Mouse (Mus musculus) hindbrain, embryonic 15.5 days (tissue): ENCODE data around the gene Mas1. TPM values are rescaled to one million over a fixed set of nuclear protein-coding genes. Genes with fewer than 3 reads are reported as not detected.
"Not testable (repeated sequence)": the region's sequence is repeated elsewhere in the genome, so short reads cannot be mapped to it uniquely, and the experiment has no call there.

Experiments
- ATAC-seq: fragments of 200-750 bp; cut with Nextera tagmentation; 2 replicates; pipeline ENCODE4 v1.8.0; 2017; ENCODE audit warnings: low read depth, moderate number of reproducible peaks, moderate TSS enrichment; ENCODE audit not compliant: low FRiP score
- H3K27ac ChIP-seq: fragments of 300-500 bp; sonication (generic); replicated peaks from 2 replicates; pipeline ENCODE4 v1.5.1; 2015; ENCODE audit warnings: mild to moderate bottlenecking, inconsistent platforms
- H3K27me3 ChIP-seq: fragments of 300-500 bp; sonication (generic); 2 replicates; pipeline ENCODE4 v1.6.1; 2015; ENCODE audit warnings: control low read depth, inconsistent platforms
- H3K36me3 ChIP-seq: fragments of 300-500 bp; sonication (generic); 2 replicates; pipeline ENCODE4 v1.6.1; 2015; ENCODE audit warnings: control low read depth, inconsistent platforms
- H3K4me1 ChIP-seq: fragments of 300-500 bp; sonication (generic); replicated peaks from 2 replicates; pipeline ENCODE4 v1.6.1; 2015; ENCODE audit warnings: control low read depth, inconsistent platforms
- H3K4me2 ChIP-seq: fragments of 300-500 bp; sonication (generic); 2 replicates; pipeline ENCODE4 v1.6.1; 2015; ENCODE audit warnings: moderate library complexity, mild to moderate bottlenecking, inconsistent platforms
- H3K4me3 ChIP-seq: fragments of 300-500 bp; sonication (generic); 2 replicates; pipeline ENCODE4 v1.5.1; 2015; ENCODE audit warnings: mild to moderate bottlenecking, inconsistent platforms
- H3K9ac ChIP-seq: fragments of 300-500 bp; sonication (generic); 2 replicates; pipeline ENCODE4 v1.6.1; 2015; ENCODE audit warnings: inconsistent platforms
- H3K9me3 ChIP-seq: fragments of 300-500 bp; sonication (generic); 2 replicates; pipeline ENCODE4 v1.6.1; 2016; ENCODE audit warnings: control low read depth, inconsistent platforms
- WGBS: fragments of 180-500 bp; shearing (Covaris S2); methylation state at CpG from one replicate; pipeline ENCODE4 v1.1.7; 2015; 5-methylcytosine and 5-hydroxymethylcytosine counted together
- polyA plus RNA-seq: library from polyadenylated mRNA; unstranded; fragments of >200 nt; fragmentation: Nextera tagmentation; extraction: Ambion mirVana; gene quantifications from 2 replicates; pipeline ENCODE4 v1.2.1, GENCODE M21; 2015

The Mas1 gene
- polyA plus RNA-seq, 1 experiment from 2014 or later = not detected

GRCm38 (mm10) chr17:12902291-12902690 is 34.3 kb upstream of the Mas1 start:
- WGBS = 93% methylated on average over 6 of the region's 6 CpGs
- Histone ChIP-seq H3K27ac (no peak overlapping the region), H3K4me2 (no peak overlapping the region), H3K4me1 (no peaks in the 10 kb centered on the region), H3K27me3 (no peaks in the 10 kb centered on the region), H3K36me3 (peaks cover 16% of the 10 kb centered on the region), H3K9me3 (no peaks in the 10 kb centered on the region), H3K9ac (no peak overlapping the region), H3K4me3 (no peak overlapping the region)
- no peak for ATAC-seq

- not testable (repeated sequence) for H3K36me3 ChIP-seq, H3K27me3 ChIP-seq, H3K9me3 ChIP-seq, ATAC-seq, H3K9ac ChIP-seq, H3K4me1 ChIP-seq, H3K4me2 ChIP-seq, H3K4me3 ChIP-seq
- 38% methylated on average over 2 of the region's 2 CpGs for WGBS
- peak overlapping the region; percentile 76 for H3K27ac ChIP-seq
Measured at GRCm38 (mm10) chr17:12898607-12899006, 30.7 kb upstream of the Mas1 start.

- no peaks in the 10 kb centered on the region for H3K9me3 ChIP-seq
- H3K4me3 ChIP-seq = no peak overlapping the region
- H3K9ac ChIP-seq = no peak overlapping the region
- H3K4me1 ChIP-seq = no peaks in the 10 kb centered on the region
- H3K36me3 ChIP-seq = peaks cover 8% of the 10 kb centered on the region
- WGBS = 77% methylated on average over 5 of the region's 5 CpGs
- no peak overlapping the region for H3K4me2 ChIP-seq
- peak; percentile 74; the same call in 1 of the 2 replicates for ATAC-seq
- H3K27me3 ChIP-seq = no peaks in the 10 kb centered on the region
- H3K27ac ChIP-seq = peak overlapping the region; percentile 54
Measured at GRCm38 (mm10) chr17:12897674-12898073, 29.7 kb upstream of the Mas1 start.

- Histone ChIP-seq H3K36me3 (no peaks in the 10 kb centered on the region; the same call in 1 of the 2 replicates), H3K27me3 (no peaks in the 10 kb centered on the region), H3K4me1 (no peaks in the 10 kb centered on the region), H3K4me2 (no peak overlapping the region), H3K9me3 (no peaks in the 10 kb centered on the region), H3K27ac (no peak overlapping the region), H3K9ac (no peak overlapping the region), H3K4me3 (no peak overlapping the region)
- ATAC-seq = no peak
- WGBS = 94% methylated on average over 9 of the region's 9 CpGs
Measured at GRCm38 (mm10) chr17:12892033-12892432, 24.1 kb upstream of the Mas1 start.

GRCm38 (mm10) chr17:12891054-12891453 is 23.1 kb upstream of the Mas1 start:
- Histone ChIP-seq H3K4me1 (no peaks in the 10 kb centered on the region), H3K4me2 (no peak overlapping the region), H3K9ac (no peak overlapping the region), H3K27ac (no peak overlapping the region), H3K36me3 (no peaks in the 10 kb centered on the region), H3K4me3 (no peak overlapping the region), H3K27me3 (no peaks in the 10 kb centered on the region), H3K9me3 (no peaks in the 10 kb centered on the region)
- 85% methylated on average over 4 of the region's 4 CpGs for WGBS
- no peak for ATAC-seq

GRCm38 (mm10) chr17:12887021-12887775 is 19.3 kb upstream of the Mas1 start:
- H3K4me2 ChIP-seq = no peak overlapping the region
- no peaks in the 10 kb centered on the region for H3K4me1 ChIP-seq
- no peak overlapping the region for H3K4me3 ChIP-seq
- no peak overlapping the region for H3K9ac ChIP-seq
- no peaks in the 10 kb centered on the region for H3K36me3 ChIP-seq
- no peak overlapping the region for H3K27ac ChIP-seq
- H3K27me3 ChIP-seq = no peaks in the 10 kb centered on the region
- no peaks in the 10 kb centered on the region for H3K9me3 ChIP-seq
- ATAC-seq = no peak
- WGBS = 79% methylated on average over 15 of the region's 15 CpGs

GRCm38 (mm10) chr17:12886620-12887019 is 18.7 kb upstream of the Mas1 start:
- whole genome bisulfite sequencing = 45% methylated on average over 6 of the region's 6 CpGs
- Histone ChIP-seq H3K27me3 (no peaks in the 10 kb centered on the region), H3K4me1 (no peaks in the 10 kb centered on the region), H3K9me3 (no peaks in the 10 kb centered on the region), H3K4me2 (no peak overlapping the region), H3K4me3 (no peak overlapping the region), H3K36me3 (no peaks in the 10 kb centered on the region), H3K9ac (no peak overlapping the region), H3K27ac (no peak overlapping the region)
- ATAC-seq = no peak

- H3K9me3 ChIP-seq = no peaks in the 10 kb centered on the region
- peaks cover 8% of the 10 kb centered on the region for H3K4me1 ChIP-seq
- H3K4me3 ChIP-seq = no peak overlapping the region
- H3K9ac ChIP-seq = no peak overlapping the region
- no peak for ATAC-seq
- no peaks in the 10 kb centered on the region for H3K36me3 ChIP-seq
- H3K27me3 ChIP-seq = peaks cover 3% of the 10 kb centered on the region; the same call in 1 of the 2 replicates
- no peak overlapping the region for H3K4me2 ChIP-seq
- no peak overlapping the region for H3K27ac ChIP-seq
- WGBS = 92% methylated on average over 1 of the region's 1 CpGs
Measured at GRCm38 (mm10) chr17:12881216-12881615, 13.3 kb upstream of the Mas1 start.

- WGBS = 4% methylated on average over 14 of the region's 14 CpGs
- H3K36me3 ChIP-seq = no peaks in the 10 kb centered on the region
Measured at GRCm38 (mm10) chr17:12880178-12880577, 12.2 kb upstream of the Mas1 start.

GRCm38 (mm10) chr17:12875734-12876133 is 7.8 kb upstream of the Mas1 start, which contains the start of gene Mrgprh:
Gene Mrgprh, plus strand, starts transcription at chr17:12876034.
- peaks cover 8% of the 10 kb centered on the region for H3K4me1 ChIP-seq
- no peak within 1 kb of the TSS for H3K9ac ChIP-seq
- no peak for ATAC-seq
- no peak within 1 kb of the TSS for H3K4me3 ChIP-seq
- no peak within 1 kb of the TSS for H3K27ac ChIP-seq
- no peaks in the 10 kb centered on the region for H3K36me3 ChIP-seq
- 79% methylated on average over 5 of the region's 5 CpGs for WGBS
- H3K9me3 ChIP-seq = no peaks in the 10 kb centered on the region
- H3K27me3 ChIP-seq = peaks cover 3% of the 10 kb centered on the region; the same call in 1 of the 2 replicates
- no peak within 1 kb of the TSS for H3K4me2 ChIP-seq

More at GRCm38 (mm10) chr17:12880178-12880577, 12.2 kb upstream of the Mas1 start:
- Histone ChIP-seq H3K4me2 (peak overlapping the region; percentile 46), H3K27ac (no peak overlapping the region), H3K4me1 (peaks cover 8% of the 10 kb centered on the region), H3K9ac (no peak overlapping the region; the same call in 1 of the 2 replicates), H3K4me3 (peak overlapping the region; percentile 4; the same call in 1 of the 2 replicates), H3K9me3 (no peaks in the 10 kb centered on the region), H3K27me3 (peaks cover 3% of the 10 kb centered on the region; the same call in 1 of the 2 replicates)
- ATAC-seq = peak; percentile 84

- Histone ChIP-seq H3K4me3 (no peak overlapping the region), H3K9me3 (no peaks in the 10 kb centered on the region), H3K27me3 (no peaks in the 10 kb centered on the region), H3K9ac (no peak overlapping the region), H3K4me2 (no peak overlapping the region), H3K4me1 (no peaks in the 10 kb centered on the region), H3K27ac (no peak overlapping the region), H3K36me3 (no peaks in the 10 kb centered on the region)
- ATAC-seq = peak; percentile 59; the same call in 1 of the 2 replicates
- WGBS = 68% methylated on average over 16 of the region's 16 CpGs
Measured at GRCm38 (mm10) chr17:12872275-12873028, 4.5 kb upstream of the Mas1 start.

GRCm38 (mm10) chr17:12868640-12869039 is 697 bp upstream of the Mas1 start:
- H3K4me1 ChIP-seq = no peaks in the 10 kb centered on the region

More at GRCm38 (mm10) chr17:12868640-12869039, 697 bp upstream of the Mas1 start:
- 37% methylated on average over 4 of the region's 4 CpGs for WGBS
- Histone ChIP-seq H3K27ac (no peak overlapping the region), H3K4me3 (no peak overlapping the region), H3K9ac (no peak overlapping the region), H3K4me2 (no peak overlapping the region), H3K36me3 (no peaks in the 10 kb centered on the region), H3K27me3 (no peaks in the 10 kb centered on the region), H3K9me3 (no peaks in the 10 kb centered on the region)
- no peak for ATAC-seq
